Mouse (Mus musculus): ENCODE data around the gene Dyrk3. TPM values are rescaled to one million over a fixed set of nuclear protein-coding genes. Genes with fewer than 3 reads are reported as not detected.

The Dyrk3 gene
- polyA plus RNA-seq, 1 experiment from 2014 or later, result 2.2 TPM

- DNase-seq (ENCODE audit: low spot score), result no peak
Observed at GRCm38 (mm10) chr1:131084289-131084688, 53.9 kb downstream of the Dyrk3 start.

- no peak for DNase-seq (ENCODE audit: low spot score)
Observed at GRCm38 (mm10) chr1:131083609-131084008, 54.5 kb downstream of the Dyrk3 start.

- DNase-seq (ENCODE audit: low spot score), result no peak
Observed at GRCm38 (mm10) chr1:131083122-131083521, 55.0 kb downstream of the Dyrk3 start.

GRCm38 (mm10) chr1:131080686-131081085 is 57.5 kb downstream of the Dyrk3 start:
- peak; percentile 22 for DNase-seq (ENCODE audit: low spot score)

- DNase-seq (ENCODE audit: low spot score), result peak; percentile 63
Observed at GRCm38 (mm10) chr1:131079762-131080161, 58.4 kb downstream of the Dyrk3 start.

- peak; percentile 20 for DNase-seq (ENCODE audit: low spot score)
Observed at GRCm38 (mm10) chr1:131078761-131079330, 59.3 kb downstream of the Dyrk3 start.

Other genes with a start within 250 kb of the Dyrk3 start
- not detected in 2 replicates for gene Il20, start 226.9 kb downstream of the Dyrk3 start, polyA plus RNA-seq (2015; fragmentation: Nextera tagmentation; extraction: Ambion mirVana)
- 0.18 TPM in 1 of 2 replicates, not detected in the other for gene Il19, start 198.2 kb downstream of the Dyrk3 start, polyA plus RNA-seq (2015; fragmentation: Nextera tagmentation; extraction: Ambion mirVana)
- gene Il10, start 118.5 kb downstream of the Dyrk3 start, polyA plus RNA-seq (2015; fragmentation: Nextera tagmentation; extraction: Ambion mirVana), result 0.57 TPM in 2 replicates
- gene Mapkapk2, start 40.5 kb downstream of the Dyrk3 start, polyA plus RNA-seq (2015; fragmentation: Nextera tagmentation; extraction: Ambion mirVana), result 26.6 and 30.4 TPM in 2 replicates
- 52.1 and 52.3 TPM in 2 replicates for gene Eif2d, start 14.8 kb upstream of the Dyrk3 start, polyA plus RNA-seq (2015; fragmentation: Nextera tagmentation; extraction: Ambion mirVana)
- gene Rassf5, start 106.9 kb upstream of the Dyrk3 start, polyA plus RNA-seq (2015; fragmentation: Nextera tagmentation; extraction: Ambion mirVana), result 137 TPM in 2 replicates
- gene Ikbke, start 141.3 kb upstream of the Dyrk3 start, polyA plus RNA-seq (2015; fragmentation: Nextera tagmentation; extraction: Ambion mirVana), result 22.2 and 23.5 TPM in 2 replicates

All from thymus, postnatal 0 days (tissue).